18 mouse cellular contexts compared by ENCODE assay signal in the genomic region with DNA sequence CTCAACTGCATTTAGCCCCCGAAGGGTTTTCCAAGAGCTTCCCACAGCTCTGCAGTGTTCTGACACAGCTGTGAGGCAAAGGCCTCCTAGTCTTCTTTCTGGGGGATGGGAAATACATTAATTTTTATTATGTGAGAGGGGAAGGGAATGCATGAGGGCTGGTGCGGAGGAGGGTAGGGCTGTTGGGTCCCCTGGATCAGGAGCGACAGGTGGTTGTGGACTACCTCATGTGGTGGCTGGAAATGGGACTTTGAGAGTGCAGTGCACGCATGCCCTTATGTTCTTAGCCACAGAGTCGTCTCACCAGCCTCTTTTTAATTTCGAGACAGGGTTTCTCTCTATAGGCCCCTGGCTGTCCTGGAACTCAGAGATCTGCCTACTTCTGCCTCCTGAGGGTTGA. TPM values are rescaled to one million over a fixed set of nuclear protein-coding genes. Genes with fewer than 3 reads are reported as not detected.
DNase-seq lines count a peak whose midpoint lies in the region; ATAC-seq and TF ChIP-seq lines count a peak whose summit lies in the region.
"Had no signal": no experiment of that assay in that cellular context is flagged by ENCODE, and none has a peak within 500 bp of the region (broad histone marks: within the 10 kb centered on the region; RNA-seq: fewer than 3 reads in every experiment).

No protein-coding gene starts in this region.

- H3ac ChIP-seq in myocyte (ENCODE audit: control insufficient read depth, insufficient read length) = no peak overlapping the region

- no peaks in the 10 kb centered on the region for H3K9me3 ChIP-seq in embryonic facial prominence, embryonic 14.5 days (ENCODE audit: control insufficient read depth, low read length)
- no peaks in the 10 kb centered on the region for H3K9me3 ChIP-seq in embryonic facial prominence, embryonic 15.5 days (replicated peaks)
- no peaks in the 10 kb centered on the region for H3K9me3 ChIP-seq in limb, embryonic 12.5 days
- H3K9me3 ChIP-seq: forebrain, embryonic 12.5 days; heart, embryonic 10.5 days; hindbrain, embryonic 12.5 days had no signal

- no peaks in the 10 kb centered on the region for H3K36me3 ChIP-seq in embryonic facial prominence, embryonic 14.5 days (ENCODE audit: control insufficient read depth, insufficient read depth, low read length)
- H3K36me3 ChIP-seq in embryonic facial prominence, embryonic 15.5 days = no peaks in the 10 kb centered on the region
- peaks cover 16% of the 10 kb centered on the region for H3K36me3 ChIP-seq in limb, embryonic 12.5 days
- no peaks in the 10 kb centered on the region for H3K36me3 ChIP-seq in myocyte (ENCODE audit: control insufficient read depth, insufficient read depth)

- H3K79me2 ChIP-seq in myocyte (ENCODE audit: control insufficient read depth, insufficient read depth) = no peaks in the 10 kb centered on the region

- no peak overlapping the region for H3K4me3 ChIP-seq in embryonic facial prominence, embryonic 14.5 days (ENCODE audit: low read depth, low read length)
- H3K4me3 ChIP-seq in embryonic facial prominence, embryonic 15.5 days (replicated peaks) = no peak overlapping the region
- H3K4me3 ChIP-seq in limb, embryonic 12.5 days (replicated peaks) = no peak overlapping the region
- H3K4me3 ChIP-seq in myocyte = no peak overlapping the region
- H3K4me3 ChIP-seq: forebrain, embryonic 12.5 days; heart, embryonic 10.5 days; hindbrain, embryonic 12.5 days had no signal

- no peak for TF ChIP-seq POLR2A in myocyte (IDR thresholded peaks at IDR 0.05; ENCODE audit: insufficient read length, low read depth)

- DNase-seq in embryonic facial prominence, embryonic 14.5 days (ENCODE audit: low spot score) = no peak
- DNase-seq in layer of hippocampus, adult 8-10 months (ENCODE audit: low spot score in 2 of 2) = no peak
- DNase-seq in right cerebral cortex, postnatal 14 days = no peak
- DNase-seq: adrenal gland, adult 8-10 months; adrenal gland, postnatal 36 days; cerebellum, adult 2 months; forebrain, postnatal 0 days; heart, adult 18-20 months; heart, postnatal 10 days; heart, postnatal 4 days had no signal

- no peak overlapping the region for H3K9ac ChIP-seq in embryonic facial prominence, embryonic 14.5 days (ENCODE audit: low read depth, low read length)
- no peak overlapping the region for H3K9ac ChIP-seq in embryonic facial prominence, embryonic 15.5 days
- no peak overlapping the region for H3K9ac ChIP-seq in limb, embryonic 12.5 days (replicated peaks)
- H3K9ac ChIP-seq: forebrain, embryonic 12.5 days; forebrain, postnatal 0 days; hindbrain, embryonic 12.5 days had no signal

- no peak overlapping the region for H3K4me2 ChIP-seq in embryonic facial prominence, embryonic 14.5 days (ENCODE audit: low read depth, low read length)
- no peak overlapping the region for H3K4me2 ChIP-seq in embryonic facial prominence, embryonic 15.5 days (replicated peaks)
- no peak overlapping the region for H3K4me2 ChIP-seq in limb, embryonic 12.5 days
- H3K4me2 ChIP-seq in myocyte (ENCODE audit: low read depth) = no peak overlapping the region
- H3K4me2 ChIP-seq: forebrain, embryonic 12.5 days; hindbrain, embryonic 12.5 days had no signal

- H3K27me3 ChIP-seq in embryonic facial prominence, embryonic 14.5 days (replicated peaks; ENCODE audit: control insufficient read depth, insufficient read depth, low read length) = no peaks in the 10 kb centered on the region
- H3K27me3 ChIP-seq in embryonic facial prominence, embryonic 15.5 days = no peaks in the 10 kb centered on the region
- no peaks in the 10 kb centered on the region for H3K27me3 ChIP-seq in limb, embryonic 12.5 days
- no peaks in the 10 kb centered on the region for H3K27me3 ChIP-seq in myocyte (ENCODE audit: control insufficient read depth, insufficient read depth, insufficient read length)
- H3K27me3 ChIP-seq: forebrain, embryonic 12.5 days; hindbrain, embryonic 12.5 days had no signal

- no peak; the same call in 1 of the 2 replicates for ATAC-seq in embryonic facial prominence, embryonic 14.5 days (ENCODE audit: low read depth)
- ATAC-seq in embryonic facial prominence, embryonic 15.5 days (ENCODE audit: insufficient number of reproducible peaks, low FRiP score, low TSS enrichment, low read depth) = peak; percentile 25; the same call in 1 of the 2 replicates
- no peak for ATAC-seq in limb, embryonic 12.5 days (ENCODE audit: insufficient number of reproducible peaks, insufficient read depth, low FRiP score, low TSS enrichment, low read depth)
- ATAC-seq: hindbrain, embryonic 16.5 days; inflammation-experienced regulatory T-cells, adult 6 months had no signal

- WGBS in embryonic facial prominence, embryonic 14.5 days = 76% methylated on average over 6 of the region's 6 CpGs
- WGBS in embryonic facial prominence, embryonic 15.5 days = 75% methylated on average over 6 of the region's 6 CpGs
- 45% methylated on average over 6 of the region's 6 CpGs for WGBS in limb, embryonic 12.5 days

- 0 out of 2 replicates have a peak overlapping the region, but pooled peaks have one; percentile 28 for H3K27ac ChIP-seq in embryonic facial prominence, embryonic 14.5 days (replicated peaks; ENCODE audit: low read depth, low read length)
- H3K27ac ChIP-seq in embryonic facial prominence, embryonic 15.5 days (replicated peaks) = peak overlapping the region; percentile 73
- peak overlapping the region; percentile 56; the same call in 1 of the 2 replicates for H3K27ac ChIP-seq in limb, embryonic 12.5 days
- H3K27ac ChIP-seq: forebrain, embryonic 12.5 days; heart, embryonic 10.5 days; hindbrain, embryonic 12.5 days had no signal

- H3K4me1 ChIP-seq in embryonic facial prominence, embryonic 14.5 days (ENCODE audit: control insufficient read depth, insufficient read depth, low read length) = peaks cover 17% of the 10 kb centered on the region
- H3K4me1 ChIP-seq in embryonic facial prominence, embryonic 15.5 days = peaks cover 58% of the 10 kb centered on the region
- peaks cover 34% of the 10 kb centered on the region for H3K4me1 ChIP-seq in limb, embryonic 12.5 days (replicated peaks)

TF ChIP-seq in myocyte, 11 proteins besides CTCF, POLR2A, EP300 and RAD21:
- TF ChIP-seq SRF (IDR thresholded peaks at IDR 0.05; ENCODE audit: control insufficient read depth, insufficient read length, low read depth) = no peak
- TF ChIP-seq MYOG (IDR thresholded peaks at IDR 0.05; ENCODE audit: control insufficient read depth in 1 of 3, insufficient read depth in 1 of 3, insufficient read length in 2 of 3, low read depth in 2 of 3) = peak in 2 of 3 experiments; percentile 11 to 78
- TF ChIP-seq MYOD1 (IDR thresholded peaks at IDR 0.05; ENCODE audit: control insufficient read depth in 1 of 3, insufficient read length in 2 of 3, low read depth in 2 of 3) = peak in 2 of 3 experiments; percentile 62 to 89
- TF ChIP-seq TCF3 (IDR thresholded peaks at IDR 0.05; ENCODE audit: insufficient read length, low read depth) = no peak
- no peak for TF ChIP-seq POLR2AphosphoS2 (IDR thresholded peaks at IDR 0.05; ENCODE audit: insufficient read length, low read depth)

RNA-seq across cellular contexts. Expression of a gene that starts 33.5 kb away (rescaled TPM):
- 19.5 and 20.3 TPM in 2 replicates for polyA plus RNA-seq in embryonic facial prominence, embryonic 14.5 days (2014; fragmentation: Nextera tagmentation; extraction: Ambion mirVana)
- polyA plus RNA-seq in embryonic facial prominence, embryonic 15.5 days (2015; fragmentation: Nextera tagmentation; extraction: Ambion mirVana) = 15.8 and 16.0 TPM in 2 replicates
- 6.8 and 7.7 TPM in 2 replicates for polyA plus RNA-seq in limb, embryonic 12.5 days (2016; fragmentation: Nextera tagmentation; extraction: Ambion mirVana)
- polyA plus RNA-seq in myocyte (2012; fragmentation: generic; extraction: Trizol) = 59.5 TPM
- total RNA-seq in layer of hippocampus, adult 8-10 months (2022) = 10 to 100 TPM; 31.8 to 34.5 (median 32.9) TPM

RNA-seq across cellular contexts. Expression of a gene that starts 39.6 kb away (rescaled TPM):
- polyA plus RNA-seq in embryonic facial prominence, embryonic 14.5 days (2014; fragmentation: Nextera tagmentation; extraction: Ambion mirVana) = 48.1 and 52.3 TPM in 2 replicates
- 51.3 and 53.6 TPM in 2 replicates for polyA plus RNA-seq in embryonic facial prominence, embryonic 15.5 days (2015; fragmentation: Nextera tagmentation; extraction: Ambion mirVana)
- 55.1 and 55.3 TPM in 2 replicates for polyA plus RNA-seq in limb, embryonic 12.5 days (2016; fragmentation: Nextera tagmentation; extraction: Ambion mirVana)
- polyA plus RNA-seq in myocyte (2012; fragmentation: generic; extraction: Trizol) = 43.9 TPM
- total RNA-seq in layer of hippocampus, adult 8-10 months (2022) = 10 to 100 TPM; 19.9 to 29.8 (median 23.6) TPM
